Mouse (Mus musculus): ENCODE data around the gene Slc22a3. TPM values are rescaled to one million over a fixed set of nuclear protein-coding genes. Genes with fewer than 3 reads are reported as not detected.

Gene Slc22a3
- polyA plus RNA-seq, 1 experiment from 2014 or later, result 1.2 TPM

DNA sequence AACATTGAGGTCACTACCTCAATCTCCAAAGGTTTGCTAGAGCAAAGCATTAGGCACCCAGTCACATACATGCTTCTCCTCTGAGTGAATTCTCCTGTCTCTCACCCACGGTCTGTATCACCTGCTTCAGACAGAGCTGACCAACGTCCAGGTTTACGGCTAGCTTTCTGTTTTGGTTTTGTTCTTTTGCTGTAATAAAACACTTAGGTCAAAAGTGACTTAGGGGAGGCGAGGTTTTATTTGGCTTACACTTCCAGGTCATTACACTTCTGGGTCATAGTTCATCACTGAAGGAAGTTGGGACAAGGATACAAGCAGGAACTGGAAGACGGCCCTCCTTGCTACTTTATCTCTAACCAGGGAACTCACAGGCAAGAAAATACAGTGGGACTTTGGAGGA is 138.1 kb downstream of the Slc22a3 start:
- ATAC-seq (ENCODE audit: low FRiP score, low TSS enrichment), result no peak
- no peaks in the 10 kb centered on the region for H3K27me3 ChIP-seq (ENCODE audit: insufficient read depth, low read length)
- WGBS, result 21% methylated on average over 5 of the region's 5 CpGs
- H3K9me3 ChIP-seq (ENCODE audit: low read length), result no peaks in the 10 kb centered on the region
- no peaks in the 10 kb centered on the region for H3K36me3 ChIP-seq (ENCODE audit: insufficient read depth, low read length)
- no peak overlapping the region for H3K4me3 ChIP-seq (ENCODE audit: low read length)
- H3K27ac ChIP-seq (ENCODE audit: low read length), result no peak overlapping the region
- H3K9ac ChIP-seq (replicated peaks; ENCODE audit: low read length), result no peak overlapping the region
- peaks cover 6% of the 10 kb centered on the region; the same call in 1 of the 2 replicates for H3K4me1 ChIP-seq (ENCODE audit: insufficient read depth, low read length)
- H3K4me2 ChIP-seq (replicated peaks; ENCODE audit: low read depth, low read length), result no peak overlapping the region

Other genes with a start within 250 kb of the Slc22a3 start
- gene Map3k4, start 188.9 kb downstream of the Slc22a3 start, polyA plus RNA-seq (2015; fragmentation: Nextera tagmentation; extraction: Ambion mirVana), result 36.0 and 38.8 TPM in 2 replicates
- 0.75 and 1.0 TPM in 2 replicates for gene Plg, start 129.1 kb downstream of the Slc22a3 start, polyA plus RNA-seq (2015; fragmentation: Nextera tagmentation; extraction: Ambion mirVana)
- gene Slc22a2, start 76.4 kb upstream of the Slc22a3 start, polyA plus RNA-seq (2015; fragmentation: Nextera tagmentation; extraction: Ambion mirVana), result 21.4 and 25.4 TPM in 2 replicates
- 18.2 and 21.0 TPM in 2 replicates for gene Slc22a1, start 168.1 kb upstream of the Slc22a3 start, polyA plus RNA-seq (2015; fragmentation: Nextera tagmentation; extraction: Ambion mirVana)

Data from kidney, embryonic 16.5 days (tissue).